8 mouse cellular contexts compared by ENCODE assay signal in genomic region chr4:149953621-149954481, GRCm38 (mm10). TPM values are rescaled to one million over a fixed set of nuclear protein-coding genes. Genes with fewer than 3 reads are reported as not detected.
DNase-seq lines count a peak whose midpoint lies in the region; ATAC-seq and TF ChIP-seq lines count a peak whose summit lies in the region.

No protein-coding gene starts in this region.

- peaks cover 20% of the 10 kb centered on the region; the same call in 1 of the 2 replicates for H3K4me1 ChIP-seq in embryonic fibroblast, embryonic 13.5 days (ENCODE audit: control insufficient read depth, insufficient read depth, low read length)
- peaks cover 4% of the 10 kb centered on the region; the same call in 1 of the 2 replicates for H3K4me1 ChIP-seq in lung, adult 2 months (ENCODE audit: control insufficient read depth, insufficient read depth, low read length)

- peak; percentile 58 for ATAC-seq in Patski

- TF ChIP-seq POLR2A in embryonic fibroblast, embryonic 13.5 days (IDR thresholded peaks at IDR 0.05; ENCODE audit: low read depth, low read length) = no peak
- no peak for TF ChIP-seq POLR2A in lung, adult 2 months (IDR thresholded peaks at IDR 0.05; ENCODE audit: borderline replicate concordance, extremely low read depth, low read depth, low read length)

- H3K27me3 ChIP-seq in Patski = no peaks in the 10 kb centered on the region

- WGBS in lung, adult 2 months = 4% methylated on average over 32 of the region's 32 CpGs

- POLR2A ChIA-PET in Patski (lab: Charles Lee) = interaction anchor here (1.7 kb wide), 1 partner anchor 107 kb away, joined by 7 read pairs; no protein-coding TSS in a partner anchor

- peak overlapping the region; percentile 60 for H3K27ac ChIP-seq in embryonic fibroblast, embryonic 13.5 days (ENCODE audit: insufficient read depth, low read length)

- CTCF ChIA-PET in Patski (lab: Charles Lee) = no interaction called here

- in situ Hi-C loops in Patski (cut with MboI; ENCODE audit: low pct_unique_long_range_greater_than_20kb) = loop anchor here (10.0 kb wide), 1 partner anchor 109 kb away; no protein-coding TSS in a partner anchor

- DNase-seq in 416B (ENCODE audit: low read depth) (peak; percentile 84), Patski (ENCODE audit: low read depth, low spot score) (peak; percentile 80)
- peak; percentile 71 to 78 for DNase-seq in heart, postnatal 36 days
- peak; percentile 34 to 72 for DNase-seq in layer of hippocampus, adult 18-20 months (ENCODE audit: low spot score in 2 of 2)
- DNase-seq in lung, adult 2 months = peak; percentile 65
- DNase-seq in right cerebral cortex, adult 18-20 months = peak; percentile 44
- DNase-seq in frontal cortex, postnatal 25 days (ENCODE audit: low spot score in 2 of 2) = no peak

- intact Hi-C loops in heart, postnatal 36 days (cut with DNase I) = loop anchor here (2.0 kb wide), 2 partner anchors 31 to 63 kb away; no protein-coding TSS in a partner anchor

- TF ChIP-seq CTCF in Patski (IDR thresholded peaks at IDR 0.05) = no peak
- TF ChIP-seq CTCF in embryonic fibroblast, embryonic 13.5 days (IDR thresholded peaks at IDR 0.05; ENCODE audit: borderline replicate concordance, insufficient read depth, low read length) = no peak
- TF ChIP-seq CTCF in lung, adult 2 months (IDR thresholded peaks at IDR 0.05; ENCODE audit: insufficient read depth, low read length) = no peak

- peak overlapping the region; percentile 82 for H3K4me3 ChIP-seq in embryonic fibroblast, embryonic 13.5 days (ENCODE audit: insufficient read depth, low read length)
- H3K4me3 ChIP-seq in lung, adult 2 months (replicated peaks; ENCODE audit: extremely low read depth, low read depth, low read length) = peak overlapping the region; percentile 69

RNA-seq across cellular contexts. Expression of gene Spsb1, which starts 1.0 kb away (rescaled TPM):
- 23.3 TPM for polyA plus RNA-seq in Patski (2021)
- polyA plus RNA-seq in embryonic fibroblast, embryonic 13.5 days (2011; ENCODE audit: insufficient read length, low read depth, missing spikeins) = 36.4 and 40.9 TPM in 2 replicates
- 10 to 100 TPM; 35.1 to 37.7 TPM for total RNA-seq in heart, postnatal 36 days (2021)
- 10 to 100 TPM; 27.2 to 36.3 TPM for total RNA-seq in layer of hippocampus, adult 18-20 months (2021)
- polyA plus RNA-seq in lung, adult 2 months (2012; rRNA removed) = 20.2 and 23.4 TPM in 2 replicates

RNA-seq across cellular contexts. Expression of gene H6pd, which starts 55.0 kb away (rescaled TPM):
- 39.5 TPM for polyA plus RNA-seq in Patski (2021)
- 59.2 and 64.8 TPM in 2 replicates for polyA plus RNA-seq in embryonic fibroblast, embryonic 13.5 days (2011; ENCODE audit: insufficient read length, low read depth, missing spikeins)
- total RNA-seq in heart, postnatal 36 days (2021) = 10 to 100 TPM; 45.0 to 45.7 TPM
- total RNA-seq in layer of hippocampus, adult 18-20 months (2021) = 10 to 100 TPM; 10.2 to 10.6 TPM
- 148 and 171 TPM in 2 replicates for polyA plus RNA-seq in lung, adult 2 months (2012; rRNA removed)

Comparison
In these comparisons a context has a peak if more than half of its experiments do, and no peak if none do; other contexts are left out.
1. DNase-seq: peak in 416B (single experiment), Patski (single experiment), heart, postnatal 36 days (2 of 2), layer of hippocampus, adult 18-20 months (2 of 2), lung, adult 2 months (single experiment) and right cerebral cortex, adult 18-20 months (single experiment); none in frontal cortex, postnatal 25 days (0 of 2).